Mouse (Mus musculus) adipocyte (in vitro differentiated cells): ENCODE data around the gene Phlda3.

Experiments
- DNase-seq: peaks from one replicate; pipeline ENCODE4 v3.0.0-alpha.2; 2016; ENCODE audit warnings: low spot score

Gene Phlda3

DNA sequence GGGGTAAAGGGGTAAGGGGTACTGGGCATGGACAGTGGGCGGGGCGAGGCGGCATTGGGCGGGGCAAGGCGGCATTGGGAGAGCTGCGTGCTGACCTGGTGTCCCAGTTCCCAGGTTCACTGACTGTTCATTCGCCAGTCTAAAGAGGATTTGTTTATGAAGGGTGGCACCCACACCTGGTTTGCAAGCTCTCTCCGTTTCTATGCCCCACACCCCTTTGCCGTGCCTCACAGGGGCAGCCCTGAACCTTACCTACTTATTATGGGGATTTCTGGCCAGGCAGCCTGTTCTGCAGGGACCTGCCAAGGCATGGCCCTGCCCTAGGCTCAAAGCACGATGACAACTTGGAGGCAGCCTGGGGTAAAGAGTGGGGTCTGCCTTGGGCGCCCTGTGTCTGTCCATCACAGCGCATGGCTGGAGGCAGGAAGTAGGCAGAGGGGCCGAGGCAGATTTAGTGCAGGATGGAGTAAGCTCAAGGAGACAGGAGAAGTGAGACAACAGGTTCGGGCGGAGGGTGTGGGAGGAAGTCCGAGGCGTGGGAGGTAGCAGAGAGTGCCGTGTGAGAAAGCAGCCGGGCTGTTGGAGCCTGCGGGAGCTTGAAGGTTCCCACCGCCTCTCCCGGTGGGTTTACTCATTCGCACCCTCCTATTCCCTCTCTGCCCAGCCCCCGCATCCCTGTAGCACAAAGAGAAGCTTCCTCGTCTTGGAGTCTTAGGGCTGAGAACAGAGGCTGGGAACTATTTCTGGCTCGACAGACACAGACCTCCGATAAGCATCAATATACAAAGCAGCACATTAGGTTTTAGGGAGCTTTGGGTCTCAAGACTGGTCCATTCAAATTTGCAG lies 27.7 kb downstream of the Phlda3 start:
- DNase-seq: no peak

DNA sequence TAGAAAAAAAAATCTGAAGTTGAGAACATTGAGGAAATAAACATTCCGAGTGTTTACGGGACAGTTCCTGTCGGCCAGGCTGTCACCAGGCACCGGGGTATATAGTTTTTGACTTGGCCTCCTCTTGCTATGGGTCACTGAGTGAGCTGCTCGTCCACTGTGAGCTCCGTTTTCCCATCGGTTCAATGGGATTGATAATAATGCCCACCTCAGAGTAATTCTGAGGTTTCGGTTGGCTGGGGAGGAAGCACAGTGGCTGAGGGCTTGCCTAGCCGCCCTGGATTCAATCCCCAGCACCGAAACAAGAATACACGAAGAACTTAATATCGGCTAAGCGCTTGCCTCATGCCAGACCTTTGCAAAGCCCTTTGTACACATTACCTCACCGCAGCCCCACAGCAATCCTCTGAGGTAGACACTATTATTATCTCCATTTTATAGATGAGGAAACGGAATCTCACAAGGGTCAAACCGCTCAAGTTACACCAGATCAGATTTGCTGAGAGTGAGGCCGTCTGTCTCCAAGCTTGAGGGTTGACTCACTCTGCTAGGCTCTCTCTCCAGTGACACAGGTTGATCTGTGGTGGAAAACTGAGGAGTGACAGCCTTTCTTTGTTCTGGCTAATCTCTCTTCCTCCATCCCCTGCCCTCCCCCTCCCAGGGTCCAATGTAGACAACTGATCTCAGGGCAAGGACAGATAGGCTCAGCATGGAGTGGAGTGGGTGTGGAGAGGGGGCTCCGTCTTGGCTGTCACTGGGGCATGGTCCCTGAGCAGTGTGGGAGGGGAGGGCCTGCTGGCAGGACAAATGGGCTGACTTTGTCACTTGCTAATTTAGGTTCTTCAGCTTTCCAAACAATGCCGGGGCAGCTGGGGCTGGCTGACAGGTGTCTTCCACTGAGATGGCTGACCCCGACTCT lies 28.6 kb downstream of the Phlda3 start:
- DNase-seq: no peak

DNA sequence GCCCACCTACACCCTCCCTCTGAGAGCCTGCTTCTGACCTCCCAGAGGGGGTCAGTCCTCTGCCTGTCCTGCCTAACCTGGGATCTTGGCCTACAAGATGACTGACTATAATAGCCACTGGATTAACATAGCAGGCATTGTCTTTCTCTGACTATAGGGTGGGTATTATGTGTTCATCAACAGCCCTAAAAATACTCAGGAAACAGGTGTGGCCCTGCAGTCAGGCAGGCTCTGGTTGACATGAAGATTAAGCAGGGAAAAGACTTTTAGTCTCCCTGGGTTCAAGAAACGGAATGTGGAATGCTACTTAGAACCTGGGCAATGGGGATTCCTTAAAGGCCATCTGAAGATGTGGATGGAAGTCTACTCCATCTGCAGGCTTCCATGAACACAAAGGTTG lies 32.6 kb downstream of the Phlda3 start:
- no peak for DNase-seq

DNA sequence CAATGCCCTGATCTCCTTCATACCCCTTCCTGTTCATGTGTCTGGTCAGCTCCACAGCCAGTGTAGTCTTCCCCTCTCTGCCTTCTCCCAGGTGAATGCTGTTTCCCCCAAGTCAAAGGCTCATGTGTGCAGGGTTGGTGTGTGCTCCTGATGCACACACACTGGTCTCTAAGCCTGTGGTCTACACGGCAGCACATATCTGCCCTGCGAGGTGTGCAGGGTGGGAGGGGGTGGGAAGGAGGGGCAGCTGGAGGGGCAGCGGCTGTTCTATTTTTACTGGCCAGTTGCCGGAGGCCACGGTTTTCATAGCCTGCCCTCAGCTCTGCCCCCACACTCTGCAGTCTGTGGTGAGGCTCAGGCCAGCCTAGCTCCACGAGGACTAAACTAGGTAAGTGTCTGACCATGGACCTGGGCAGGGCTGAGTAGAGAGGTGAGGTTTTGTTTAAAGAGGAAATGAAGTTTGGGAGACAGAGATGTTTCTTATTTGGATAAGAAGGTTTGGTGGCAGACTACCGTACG lies 33.2 kb downstream of the Phlda3 start:
- DNase-seq: no peak

DNA sequence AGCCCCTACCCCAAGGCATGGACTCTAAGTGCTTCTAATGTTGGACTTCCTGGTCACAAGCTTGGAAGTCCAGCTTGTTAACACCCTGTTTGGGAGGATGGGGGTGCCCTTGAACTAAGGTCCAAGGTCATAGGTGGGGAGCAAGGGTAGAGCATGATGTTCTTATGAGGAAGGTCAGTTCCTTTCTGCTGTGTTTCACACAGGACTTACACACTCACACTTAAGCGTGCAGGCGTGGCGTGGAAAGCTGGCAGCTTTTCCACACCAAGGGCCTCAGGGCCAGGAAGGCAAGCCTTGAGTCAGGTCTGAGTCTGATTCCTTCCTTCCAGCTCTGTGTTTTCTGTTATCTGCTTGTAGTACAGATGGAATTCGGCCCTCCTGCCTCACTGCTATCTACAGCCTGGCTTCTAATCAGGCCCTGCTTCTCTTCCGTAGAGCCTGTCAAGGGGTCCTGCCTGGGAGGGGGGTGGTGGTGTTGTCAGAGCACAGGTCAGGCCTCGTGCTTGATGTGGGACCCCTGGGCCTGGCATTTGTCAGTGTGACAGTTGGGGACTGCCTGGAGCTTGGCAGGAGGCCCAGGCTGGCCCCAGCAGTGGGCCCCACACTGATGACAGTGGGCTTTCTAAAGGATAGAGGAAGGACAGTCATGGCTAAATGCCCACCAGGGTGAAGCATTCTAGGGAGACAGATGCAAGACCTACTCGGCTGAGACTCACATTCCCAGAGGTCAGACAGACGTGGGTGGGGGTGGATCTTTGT lies 34.5 kb downstream of the Phlda3 start:
- DNase-seq: no peak

DNA sequence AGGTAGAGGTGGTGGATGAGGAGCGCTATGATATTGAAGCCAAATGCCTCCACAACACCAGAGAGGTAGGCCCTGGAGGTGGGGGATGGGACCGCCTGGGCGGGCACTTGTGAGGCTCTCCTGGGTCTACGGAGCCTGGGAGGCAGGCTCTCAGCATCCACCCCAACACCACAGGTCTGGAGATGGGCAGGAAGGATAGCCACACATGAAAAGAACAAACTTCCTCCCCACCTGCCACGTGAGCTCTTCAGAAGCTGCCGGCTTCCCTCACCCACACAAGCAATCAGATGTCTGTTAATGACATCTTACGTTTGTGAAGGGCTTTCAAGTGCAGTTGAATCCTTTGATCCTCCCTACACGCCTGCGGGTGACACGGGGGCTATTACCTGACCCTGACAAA lies 41.6 kb downstream of the Phlda3 start:
- no peak for DNase-seq

DNA sequence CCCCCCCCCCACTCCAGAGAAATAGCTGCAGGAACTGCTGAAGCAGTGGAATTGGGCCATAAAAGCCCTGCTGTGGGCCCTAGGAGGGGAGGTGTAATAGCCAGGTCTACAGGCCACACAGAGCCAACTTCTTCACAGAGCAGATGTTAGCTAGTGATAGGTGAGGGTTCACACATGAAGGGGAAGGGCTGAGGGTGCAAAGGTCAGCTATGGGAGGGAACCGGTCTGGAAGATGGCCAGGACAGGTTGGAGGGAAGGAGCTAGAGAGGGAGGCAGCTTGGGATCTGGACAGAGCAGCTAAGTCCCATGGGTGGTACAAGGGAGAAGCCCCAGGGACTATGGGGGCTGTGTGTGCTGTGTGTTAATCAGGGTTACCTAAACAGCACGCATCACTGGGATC lies 44.3 kb downstream of the Phlda3 start:
- DNase-seq: no peak

DNA sequence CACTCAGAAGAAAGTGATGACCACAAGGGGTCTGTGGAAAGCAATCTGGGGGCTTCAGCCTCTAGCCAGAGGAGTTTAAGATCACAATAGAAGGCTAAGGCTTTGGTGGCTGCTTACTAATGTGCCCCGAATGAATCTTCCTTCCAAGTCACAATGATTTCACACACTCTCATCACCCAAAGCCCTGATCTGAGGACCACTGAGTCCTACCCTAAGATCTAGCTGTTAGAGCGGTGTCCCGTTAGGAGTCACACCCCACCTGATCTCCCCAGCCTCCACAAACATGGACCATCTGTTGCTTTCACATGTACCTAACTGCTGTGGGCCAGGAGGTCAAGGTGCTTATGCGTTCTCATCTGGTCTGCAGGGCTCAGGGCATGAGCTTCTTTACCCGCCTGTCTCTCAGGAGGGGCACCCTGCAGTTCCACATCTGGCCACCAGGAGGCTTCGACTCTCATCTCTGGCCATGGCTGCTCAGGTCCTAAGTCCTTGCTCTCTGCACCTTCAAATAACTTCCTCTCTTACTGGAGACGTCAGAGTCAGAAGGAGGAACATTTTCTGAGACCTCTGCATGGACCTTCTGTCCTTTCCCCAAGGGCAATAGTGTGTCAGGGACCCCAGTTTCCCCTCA lies 45.2 kb downstream of the Phlda3 start:
- peak; percentile 70 for DNase-seq

DNA sequence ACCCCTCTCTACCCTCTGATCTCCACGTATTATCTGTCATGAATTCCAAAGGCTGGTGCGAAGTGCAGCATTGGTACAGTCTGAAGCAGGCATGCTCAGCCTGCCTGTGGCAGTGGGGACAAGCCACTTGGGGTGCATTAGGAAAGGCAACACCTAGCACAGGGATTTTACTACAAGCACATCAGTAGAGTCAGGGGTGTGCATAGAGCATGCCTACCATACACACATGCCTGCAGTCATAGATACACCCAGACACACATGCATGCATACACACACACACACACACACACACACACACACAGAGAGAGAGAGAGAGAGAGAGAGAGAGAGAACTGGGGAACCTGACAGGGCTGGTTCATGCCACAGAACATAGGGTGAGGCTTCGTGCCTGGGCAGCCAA lies 46.3 kb downstream of the Phlda3 start:
- no peak for DNase-seq

DNA sequence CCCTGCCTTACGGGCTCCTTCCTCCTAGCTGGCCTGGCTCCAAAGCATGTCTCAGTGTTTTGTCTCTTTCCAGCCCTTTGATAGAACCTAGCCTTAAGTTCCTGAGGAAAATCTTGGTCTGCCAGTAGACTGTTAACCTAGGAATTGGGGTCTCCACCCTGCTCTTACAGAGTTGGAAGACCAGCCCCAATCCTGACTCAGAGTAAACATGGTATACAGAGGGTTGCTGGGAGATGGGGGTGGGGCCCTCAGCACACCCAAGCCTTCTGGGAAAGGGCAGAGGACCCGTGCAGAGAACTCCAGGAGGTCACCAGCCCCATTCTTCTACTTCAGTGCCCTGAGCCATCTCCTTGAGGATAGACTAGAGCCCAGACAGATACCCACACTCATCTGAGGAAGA lies 46.7 kb downstream of the Phlda3 start:
- DNase-seq: no peak

DNA sequence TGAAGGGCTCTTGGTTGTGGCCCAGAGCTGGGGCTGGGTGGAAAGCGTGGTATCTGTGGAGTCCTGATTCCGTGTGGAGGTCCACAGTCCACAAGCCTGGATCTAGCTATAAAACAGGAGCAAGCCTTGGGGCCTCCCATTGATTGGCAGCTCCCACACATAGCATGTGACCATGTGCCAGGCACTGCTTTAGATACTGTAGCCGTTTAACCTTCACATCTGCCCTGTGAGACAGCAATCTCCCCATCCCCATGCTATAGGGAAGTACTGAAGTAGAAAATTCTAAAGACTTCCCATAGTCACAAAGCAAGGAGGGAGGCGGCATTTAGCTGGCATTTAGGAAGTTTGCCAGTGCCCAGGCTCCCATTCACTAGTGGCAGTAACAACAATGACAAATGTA lies 47.2 kb downstream of the Phlda3 start:
- no peak for DNase-seq

DNA sequence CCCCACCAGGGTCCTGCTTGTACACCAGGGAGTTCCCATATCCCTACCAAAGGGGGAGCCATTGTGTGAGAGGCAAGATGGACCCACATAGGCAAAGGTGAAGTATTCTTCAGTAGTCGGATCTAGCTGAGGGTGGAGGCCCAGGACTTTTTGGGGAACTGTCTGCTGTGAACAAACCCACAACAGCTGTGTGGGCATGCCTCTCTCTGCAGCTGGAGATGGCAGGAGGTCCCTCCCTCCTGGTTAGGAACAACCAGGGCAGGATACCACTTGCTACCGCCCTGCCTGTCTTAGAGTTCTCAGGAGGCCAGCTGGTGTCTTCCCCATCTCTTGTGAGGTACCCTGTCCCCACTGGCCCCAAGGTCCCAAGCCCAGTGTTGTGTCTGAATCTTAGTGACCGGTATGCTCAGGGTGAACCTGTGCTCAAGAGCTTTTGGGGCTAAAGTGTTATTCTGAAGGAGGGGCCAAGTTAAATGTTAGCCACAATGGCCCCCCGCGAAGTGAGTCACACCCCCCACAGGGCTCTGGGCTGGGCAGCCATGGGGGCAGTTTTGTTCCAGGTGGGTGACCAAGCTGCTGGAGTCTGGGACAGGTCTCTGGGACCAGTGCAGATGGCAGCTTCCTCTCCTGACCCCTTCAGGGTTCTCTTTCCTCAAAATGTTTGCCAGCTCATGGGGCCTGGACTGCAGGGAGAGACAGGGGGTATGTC lies 47.9 kb downstream of the Phlda3 start:
- no peak for DNase-seq

DNA sequence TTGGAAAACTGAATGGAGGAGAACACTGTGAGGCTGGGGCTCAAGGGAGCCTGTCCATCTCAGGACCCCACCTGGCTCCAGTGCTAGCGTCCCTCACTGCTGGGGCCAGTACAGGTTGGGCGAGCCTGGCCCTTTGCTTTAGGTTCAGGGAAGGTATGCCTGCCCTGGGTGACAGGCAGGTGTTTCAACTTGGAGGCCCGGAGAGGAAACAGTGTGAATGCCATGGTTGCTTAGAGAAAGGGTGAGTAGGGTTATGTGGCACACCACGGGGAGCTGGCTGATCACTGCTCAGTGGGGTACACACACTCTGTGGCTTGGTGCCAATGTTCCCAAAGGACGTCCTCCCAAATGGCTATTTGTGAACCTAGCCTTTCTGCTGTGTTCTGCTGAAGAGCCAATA lies 48.6 kb downstream of the Phlda3 start:
- no peak for DNase-seq

DNA sequence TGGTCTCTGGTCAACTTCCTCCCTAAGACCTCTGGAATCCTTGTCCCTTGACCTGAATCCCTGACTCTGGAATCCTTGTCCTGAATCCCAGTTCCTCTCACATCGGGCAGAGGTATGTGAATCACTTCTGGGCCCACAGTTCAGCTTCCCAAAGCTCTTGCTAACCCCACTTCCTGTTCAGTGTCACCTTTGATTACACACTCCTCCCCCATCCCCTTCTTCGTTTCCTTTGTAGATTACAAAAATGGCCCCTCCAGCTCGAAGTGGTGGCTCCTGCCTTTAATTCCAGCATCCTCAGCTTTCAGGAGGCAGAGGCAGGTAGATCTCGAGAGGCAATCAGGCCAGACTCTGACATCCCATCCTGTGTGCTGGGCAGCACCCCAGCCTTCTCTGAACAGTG lies 51.7 kb downstream of the Phlda3 start:
- DNase-seq: no peak

DNA sequence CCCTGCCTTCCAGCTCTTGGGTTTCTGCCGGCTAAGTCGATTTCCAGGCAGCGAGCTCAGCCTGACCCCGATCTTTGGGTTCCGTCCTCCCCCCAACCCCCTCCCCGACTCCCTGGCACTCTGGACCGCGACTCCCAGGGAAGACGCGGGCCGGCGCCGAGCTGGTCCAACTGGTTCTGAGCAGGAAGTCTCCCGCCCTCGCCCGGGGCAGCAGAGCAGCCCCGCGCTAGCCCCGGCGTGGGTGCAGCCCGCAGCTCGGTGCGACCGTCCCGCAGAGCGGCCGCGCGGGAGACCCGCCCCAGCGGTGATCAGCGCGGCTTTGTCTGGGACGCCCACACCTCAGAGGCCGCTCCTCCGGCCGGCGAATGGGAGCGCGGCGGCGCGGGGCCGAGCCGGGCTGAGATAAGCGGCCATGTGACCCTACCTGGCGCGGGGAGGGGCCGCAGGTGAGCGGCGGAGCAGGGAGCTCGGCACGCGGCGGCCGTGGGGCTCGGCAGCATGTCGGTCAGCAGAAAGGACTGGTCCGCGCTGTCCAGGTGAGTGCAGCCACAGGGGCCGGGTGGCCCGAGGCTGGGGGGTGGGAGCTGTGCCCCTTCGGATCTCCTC lies 52.7 kb downstream of the Phlda3 start, which contains the start of gene Lad1:
Gene Lad1 (plus strand): TSS at position 118 of the 606 bp plus-strand sequence.
- no peak for DNase-seq
